Mouse (Mus musculus) kidney, postnatal 0 days (tissue): ENCODE measurements around the gene Gm45837. TPM values are rescaled to one million over a fixed set of nuclear protein-coding genes. Genes with fewer than 3 reads are reported as not detected.
A peak's percentile ranks its signal among the peaks of the same experiment; 100 is the strongest.

Experiments
- ATAC-seq: fragments of 200-750 bp; cut with Nextera tagmentation; replicated peaks from 2 replicates; pipeline ENCODE4 v1.8.0; 2017; ENCODE audit warnings: low read depth, moderate number of reproducible peaks, moderate TSS enrichment, moderate library complexity; ENCODE audit not compliant: low FRiP score
- DNase-seq: peaks from one replicate; pipeline ENCODE4 v3.0.0-alpha.2; 2016; ENCODE audit warnings: low spot score
- H3K27ac ChIP-seq: fragments of 300-500 bp; sonication (generic); 2 replicates; pipeline ENCODE4 v1.5.1; 2014; ENCODE audit warnings: mild to moderate bottlenecking
- H3K27me3 ChIP-seq: fragments of 300-500 bp; sonication (generic); 2 replicates; pipeline ENCODE4 v1.6.1; 2014; ENCODE audit warnings: low read length, mixed read lengths; ENCODE audit not compliant: insufficient read depth
- H3K36me3 ChIP-seq: fragments of 300-500 bp; sonication (generic); 2 replicates; pipeline ENCODE4 v1.6.1; 2014; ENCODE audit warnings: low read length, mixed read lengths; ENCODE audit not compliant: insufficient read depth
- H3K4me1 ChIP-seq: fragments of 300-500 bp; sonication (generic); replicated peaks from 2 replicates; pipeline ENCODE4 v1.6.1; 2014; ENCODE audit warnings: antibody characterized with exemption, low read length, mixed read lengths; ENCODE audit not compliant: insufficient read depth
- H3K4me2 ChIP-seq: fragments of 300-500 bp; sonication (generic); 2 replicates; pipeline ENCODE4 v1.6.1; 2014; ENCODE audit warnings: mild to moderate bottlenecking, low read length, moderate library complexity, mixed read lengths
- H3K4me3 ChIP-seq: fragments of 300-500 bp; sonication (generic); replicated peaks from 2 replicates; pipeline ENCODE4 v1.5.1; 2014; ENCODE audit warnings: low read depth, low read length
- H3K9ac ChIP-seq: fragments of 300-500 bp; sonication (generic); 2 replicates; pipeline ENCODE4 v1.6.1; 2014; ENCODE audit warnings: low read depth, low read length
- H3K9me3 ChIP-seq: fragments of 300-500 bp; sonication (generic); replicated peaks from 2 replicates; pipeline ENCODE4 v1.6.1; 2016; ENCODE audit warnings: low read length, inconsistent platforms, mixed read lengths
- CTCF ChIP-seq: IDR thresholded peaks from 2 replicates; pipeline ENCODE4 v1.5.1; 2016; ENCODE audit warnings: antibody characterized with exemption, low read depth, mild to moderate bottlenecking, moderate library complexity
- WGBS: fragments of 180-500 bp; shearing (Covaris S2); extraction: QIAGEN DNeasy Blood & Tissue Kit; methylation state at CpG from one replicate; pipeline ENCODE4 v1.1.7; 2014; 5-methylcytosine and 5-hydroxymethylcytosine counted together
- polyA plus RNA-seq: library from polyadenylated mRNA; unstranded; fragments of >200 nt; fragmentation: Nextera tagmentation; extraction: Ambion mirVana; gene quantifications from 2 replicates; pipeline ENCODE4 v1.2.1, GENCODE M21; 2015

The Gm45837 gene
- polyA plus RNA-seq, 1 experiment from 2014 or later, result 4.5 TPM

DNA sequence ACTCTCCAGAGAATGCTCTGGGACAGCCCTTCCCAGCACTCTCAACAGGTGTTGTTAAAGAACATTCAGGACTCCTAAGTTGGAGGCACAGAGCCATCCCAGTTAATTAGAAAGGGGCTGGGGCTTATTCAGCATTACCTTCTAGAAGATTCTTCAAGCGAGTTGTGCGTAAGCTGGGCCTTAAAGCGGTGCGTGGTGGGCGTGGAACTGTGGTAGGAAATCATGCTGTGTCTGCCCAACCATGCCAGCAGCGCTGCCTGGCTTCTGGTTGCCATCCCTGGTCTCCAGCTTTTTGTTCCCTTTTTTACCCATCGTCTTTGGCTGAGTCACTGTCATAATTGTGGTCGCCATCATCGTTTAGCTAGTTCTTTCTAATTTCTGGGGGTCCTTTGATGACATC, 43.8 kb downstream of the Gm45837 start:
- Histone ChIP-seq H3K36me3 (no peaks in the 10 kb centered on the region), H3K9ac (no peak overlapping the region), H3K27me3 (peaks cover 9% of the 10 kb centered on the region; the same call in 1 of the 2 replicates), H3K4me3 (no peak overlapping the region), H3K4me2 (0 out of 2 replicates have a peak overlapping the region, but pooled peaks have one; percentile 88), H3K27ac (no peak overlapping the region), H3K4me1 (0 out of 2 replicates have a peak, but pooled peaks cover 3% of the 10 kb centered on the region), H3K9me3 (no peaks in the 10 kb centered on the region)
- ATAC-seq, result no peak
- no peak for TF ChIP-seq CTCF
- no peak for DNase-seq
- WGBS, result 85% methylated on average over 9 of the region's 9 CpGs

DNA sequence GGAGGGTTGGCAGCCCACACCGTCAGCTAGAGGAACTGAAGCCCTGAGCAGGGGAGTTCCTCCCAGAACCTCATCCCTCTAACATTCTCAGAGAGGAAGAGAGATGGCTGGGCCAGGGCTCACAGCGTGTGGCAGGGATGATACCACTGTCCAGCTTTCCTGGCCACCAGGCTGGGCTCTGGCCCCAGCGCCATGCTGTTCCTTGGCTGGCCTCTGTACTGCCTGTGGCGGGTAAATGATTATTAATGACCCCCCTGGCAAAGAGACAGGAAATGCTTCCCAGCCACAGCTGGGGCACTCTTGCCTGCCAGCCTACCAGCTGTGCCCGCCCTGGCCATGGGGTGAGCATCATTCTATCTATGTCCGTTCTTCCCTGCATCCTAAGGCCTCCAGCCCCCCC, 44.5 kb downstream of the Gm45837 start:
- Histone ChIP-seq H3K4me1 (0 out of 2 replicates have a peak, but pooled peaks cover 3% of the 10 kb centered on the region), H3K36me3 (no peaks in the 10 kb centered on the region), H3K27ac (no peak overlapping the region), H3K9ac (no peak overlapping the region), H3K4me2 (no peak overlapping the region), H3K9me3 (no peaks in the 10 kb centered on the region), H3K4me3 (no peak overlapping the region), H3K27me3 (peaks cover 9% of the 10 kb centered on the region; the same call in 1 of the 2 replicates)
- no peak for TF ChIP-seq CTCF
- WGBS, result 73% methylated on average over 6 of the region's 6 CpGs
- DNase-seq, result no peak
- ATAC-seq, result no peak

DNA sequence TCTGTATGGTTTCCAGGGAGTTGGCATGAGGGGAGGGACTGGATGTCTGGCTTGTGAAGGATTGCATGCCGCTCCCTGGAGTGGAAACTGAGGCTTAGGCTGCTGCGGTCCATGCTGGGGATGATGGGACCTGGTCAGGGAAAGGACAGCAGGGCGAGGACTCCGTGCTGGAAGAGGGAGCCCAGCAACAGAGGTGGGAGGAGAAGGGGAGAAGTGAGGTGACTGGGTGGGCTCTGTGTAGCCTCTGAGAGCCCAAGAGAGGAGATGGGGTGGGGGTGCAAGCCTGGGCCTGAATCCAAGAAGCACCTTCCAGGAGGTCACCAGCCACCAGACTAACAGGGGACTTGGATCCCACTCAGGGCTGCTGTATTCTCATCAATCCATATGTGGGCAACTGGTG, 45.6 kb downstream of the Gm45837 start:
- ATAC-seq (no peak), DNase-seq (no peak)
- H3K36me3 ChIP-seq, result no peaks in the 10 kb centered on the region
- peaks cover 3% of the 10 kb centered on the region; the same call in 1 of the 2 replicates for H3K4me1 ChIP-seq
- H3K27me3 ChIP-seq, result peaks cover 8% of the 10 kb centered on the region; the same call in 1 of the 2 replicates
- TF ChIP-seq CTCF, result no peak
- H3K9me3 ChIP-seq, result no peaks in the 10 kb centered on the region
- 81% methylated on average over 4 of the region's 4 CpGs for WGBS
- no peak overlapping the region for H3K27ac ChIP-seq
- no peak overlapping the region for H3K9ac ChIP-seq
- H3K4me3 ChIP-seq, result no peak overlapping the region
- H3K4me2 ChIP-seq, result no peak overlapping the region

GRCm38 (mm10) chr7:101456789-101457188, 46.1 kb downstream of the Gm45837 start:
- Histone ChIP-seq H3K9ac (no peak overlapping the region), H3K4me1 (peaks cover 3% of the 10 kb centered on the region; the same call in 1 of the 2 replicates), H3K4me2 (no peak overlapping the region), H3K9me3 (no peaks in the 10 kb centered on the region), H3K4me3 (no peak overlapping the region), H3K36me3 (no peaks in the 10 kb centered on the region), H3K27me3 (peaks cover 7% of the 10 kb centered on the region; the same call in 1 of the 2 replicates), H3K27ac (peak overlapping the region; percentile 36; the same call in 1 of the 2 replicates)
- ATAC-seq, result no peak
- 28% methylated on average over 5 of the region's 5 CpGs for WGBS
- peak; percentile 36 for DNase-seq
- TF ChIP-seq CTCF, result no peak

- DNase-seq, result no peak
- ATAC-seq, result no peak
- Histone ChIP-seq H3K27me3 (peaks cover 2% of the 10 kb centered on the region; the same call in 1 of the 2 replicates), H3K36me3 (no peaks in the 10 kb centered on the region), H3K4me3 (no peak overlapping the region), H3K4me1 (peaks cover 8% of the 10 kb centered on the region), H3K9ac (no peak overlapping the region), H3K27ac (peak overlapping the region; percentile 36; the same call in 1 of the 2 replicates), H3K9me3 (no peaks in the 10 kb centered on the region), H3K4me2 (no peak overlapping the region)
- WGBS, result 72% methylated on average over 5 of the region's 5 CpGs
- TF ChIP-seq CTCF, result no peak
Measured at GRCm38 (mm10) chr7:101457283-101457682, 46.6 kb downstream of the Gm45837 start.

DNA sequence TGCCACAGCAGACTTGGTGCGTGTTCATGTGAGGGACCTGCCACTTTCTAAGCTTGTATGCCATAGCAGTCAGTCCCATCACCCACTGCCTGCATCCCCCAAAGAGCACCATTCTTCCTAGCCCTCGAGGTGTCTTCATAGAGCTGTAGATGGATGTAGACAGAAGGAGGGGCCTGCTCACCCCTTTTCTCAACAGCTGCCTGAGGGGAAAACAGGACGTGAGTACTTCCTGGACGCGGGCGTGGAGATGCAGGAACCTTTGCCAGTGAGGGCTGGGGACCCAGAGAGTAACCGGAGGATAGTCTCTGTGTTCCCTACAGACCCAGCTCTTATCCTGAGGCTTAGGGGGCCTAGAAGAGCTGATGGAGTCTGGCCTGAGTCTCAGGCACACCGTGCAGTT, 47.1 kb downstream of the Gm45837 start:
- TF ChIP-seq CTCF, result no peak
- Histone ChIP-seq H3K9ac (no peak overlapping the region), H3K4me2 (no peak overlapping the region), H3K4me1 (peaks cover 12% of the 10 kb centered on the region), H3K4me3 (no peak overlapping the region), H3K27ac (peak overlapping the region; percentile 36; the same call in 1 of the 2 replicates), H3K36me3 (no peaks in the 10 kb centered on the region), H3K27me3 (no peaks in the 10 kb centered on the region), H3K9me3 (no peaks in the 10 kb centered on the region)
- WGBS, result 67% methylated on average over 8 of the region's 8 CpGs
- DNase-seq (peak; percentile 37), ATAC-seq (no peak)
